Mouse (Mus musculus) stomach, postnatal 0 days (tissue): ENCODE data around the gene Gmpr.

Source experiments
- CTCF ChIP-seq: IDR thresholded peaks from 2 replicates; pipeline ENCODE4 v1.5.1; 2016; ENCODE audit warnings: antibody characterized with exemption, low read depth, mild to moderate bottlenecking, moderate library complexity
- EP300 ChIP-seq: optimal IDR thresholded peaks from 2 replicates; pipeline ENCODE3; 2016; ENCODE audit warnings: antibody characterized with exemption

- no peak for TF ChIP-seq CTCF
- TF ChIP-seq EP300, result no peak
Measured at GRCm38 (mm10) chr13:45483215-45483614, 24.0 kb upstream of the Gmpr start.
